ENCODE assay signal across 8 mouse cellular contexts in the genomic region with DNA sequence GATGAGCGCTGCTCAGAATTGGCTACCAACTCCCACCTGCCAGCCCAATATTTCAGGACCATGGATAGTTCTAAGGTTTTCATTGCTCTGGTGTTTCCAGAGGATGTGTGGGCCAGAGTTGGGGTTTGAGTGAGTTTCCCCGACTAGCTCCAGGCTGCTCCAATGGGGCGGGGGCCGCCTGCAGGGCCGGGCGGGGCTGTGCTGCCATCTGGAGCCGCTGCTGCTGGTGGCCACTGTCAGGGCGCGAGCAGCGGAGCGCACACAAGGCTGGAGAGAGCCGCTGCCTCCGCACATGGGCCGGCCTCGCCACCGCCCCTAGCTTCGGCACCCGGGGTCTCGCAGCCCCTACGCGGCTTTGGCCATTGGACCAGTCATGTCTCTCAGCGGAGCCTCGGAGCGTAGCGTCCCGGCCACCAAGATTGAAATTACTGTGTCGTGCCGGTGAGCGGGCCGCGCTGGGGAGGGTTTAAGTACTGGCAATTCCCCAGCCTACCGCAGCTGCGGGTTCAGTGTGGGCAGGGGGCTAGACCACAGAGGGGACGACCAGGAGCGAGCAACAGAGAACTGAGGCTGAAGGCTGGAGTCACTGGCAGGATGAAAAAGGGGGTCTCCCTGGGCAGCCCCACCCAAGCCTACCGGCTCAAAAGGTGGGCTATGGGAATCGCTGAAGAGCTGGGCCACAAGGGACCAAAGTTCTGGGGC. TPM values are rescaled to one million over a fixed set of nuclear protein-coding genes. Genes with fewer than 3 reads are reported as not detected.
DNase-seq lines count a peak whose midpoint lies in the region; ATAC-seq lines count a peak whose summit lies in the region.

A gene (plus strand): TSS at position 207 of the 702 bp plus-strand sequence.

- 2% methylated on average over 37 of the region's 37 CpGs for WGBS in forebrain, embryonic 14.5 days
- 1% methylated on average over 37 of the region's 37 CpGs for WGBS in kidney, embryonic 14.5 days

- H3K9me3 ChIP-seq in forebrain, embryonic 14.5 days (replicated peaks; ENCODE audit: control insufficient read depth, low read length) = no peaks in the 10 kb centered on the region
- H3K9me3 ChIP-seq in kidney, embryonic 14.5 days (ENCODE audit: control insufficient read depth, low read length) = no peaks in the 10 kb centered on the region

- peaks cover 24% of the 10 kb centered on the region for H3K36me3 ChIP-seq in forebrain, embryonic 14.5 days (ENCODE audit: control insufficient read depth, insufficient read depth, low read length)
- no peaks in the 10 kb centered on the region for H3K36me3 ChIP-seq in kidney, embryonic 14.5 days (ENCODE audit: control insufficient read depth, insufficient read depth, low read length)

- H3K4me3 ChIP-seq in forebrain, embryonic 14.5 days (ENCODE audit: low read depth, low read length) = peak within 1 kb of the TSS; percentile 25
- H3K4me3 ChIP-seq in kidney, embryonic 14.5 days (ENCODE audit: low read length) = peak within 1 kb of the TSS; percentile 10

- peak within 1 kb of the TSS; percentile 50 for H3K4me2 ChIP-seq in forebrain, embryonic 14.5 days (ENCODE audit: low read length)
- peak within 1 kb of the TSS; percentile 34 for H3K4me2 ChIP-seq in kidney, embryonic 14.5 days (replicated peaks; ENCODE audit: low read depth, low read length)

- intact Hi-C loops in gastrocnemius, postnatal 36 days (cut with DNase I) = no loop called here

- DNase-seq in layer of hippocampus, adult 18-20 months (ENCODE audit: low spot score in 2 of 2) = peak in 1 of 2 experiments; percentile 35
- DNase-seq in layer of hippocampus, adult 9-10 months (ENCODE audit: low spot score) = no peak
- DNase-seq in forebrain, embryonic 14.5 days (ENCODE audit: low spot score) = peak; percentile 39
- peak; percentile 27 for DNase-seq in lung, postnatal 10 days
- peak; percentile 34 for DNase-seq in right cerebral cortex, postnatal 4 days
- no peak for DNase-seq in gastrocnemius, postnatal 36 days

- 0 out of 2 replicates have a peak, but pooled peaks have one; percentile 16 for ATAC-seq in cerebellum, adult (ENCODE audit: insufficient number of reproducible peaks, low FRiP score, low TSS enrichment)
- ATAC-seq in forebrain, embryonic 14.5 days = peak; percentile 77
- ATAC-seq in kidney, embryonic 14.5 days (ENCODE audit: low FRiP score, low TSS enrichment) = peak; percentile 88

- H3K27ac ChIP-seq in forebrain, embryonic 14.5 days (ENCODE audit: low read depth, low read length) = no peak within 1 kb of the TSS
- H3K27ac ChIP-seq in kidney, embryonic 14.5 days (ENCODE audit: low read depth, low read length) = no peak within 1 kb of the TSS

- peak within 1 kb of the TSS; percentile 46; the same call in 1 of the 2 replicates for H3K9ac ChIP-seq in forebrain, embryonic 14.5 days (ENCODE audit: low read length)
- no peak within 1 kb of the TSS for H3K9ac ChIP-seq in kidney, embryonic 14.5 days (ENCODE audit: low read depth, low read length)

- peaks cover 32% of the 10 kb centered on the region for H3K27me3 ChIP-seq in forebrain, embryonic 14.5 days (replicated peaks; ENCODE audit: control insufficient read depth, insufficient read depth, low read length)
- H3K27me3 ChIP-seq in kidney, embryonic 14.5 days (ENCODE audit: control insufficient read depth, insufficient read depth, low read length) = peaks cover 32% of the 10 kb centered on the region

- H3K4me1 ChIP-seq in forebrain, embryonic 14.5 days (ENCODE audit: control insufficient read depth, insufficient read depth, low read length) = peaks cover 5% of the 10 kb centered on the region; the same call in 1 of the 2 replicates
- peaks cover 11% of the 10 kb centered on the region; the same call in 1 of the 2 replicates for H3K4me1 ChIP-seq in kidney, embryonic 14.5 days (ENCODE audit: control insufficient read depth, insufficient read depth, low read length)

RNA-seq across cellular contexts. Expression of the gene that starts here (rescaled TPM):
- total RNA-seq in layer of hippocampus, adult 18-20 months (2021) = 10 to 100 TPM; 15.9 to 18.5 TPM
- polyA plus RNA-seq in forebrain, embryonic 14.5 days (2014; fragmentation: Nextera tagmentation; extraction: Ambion mirVana) = 0.23 and 0.80 TPM in 2 replicates
- 0.23 TPM in 1 of 2 replicates, not detected in the other for polyA plus RNA-seq in kidney, embryonic 14.5 days (2014; fragmentation: Nextera tagmentation; extraction: Ambion mirVana)
- total RNA-seq in gastrocnemius, postnatal 36 days (2021) = not detected

Comparison
In these comparisons a context has a peak if more than half of its experiments do, and no peak if none do; other contexts are left out.
1. RNA of the gene that starts here (total RNA-seq): 15.9 to 18.5 TPM in layer of hippocampus, adult 18-20 months; not detected in gastrocnemius, postnatal 36 days; every median in the first group is over 10 times any median in the second.
2. Peak in DNase-seq, ATAC-seq, H3K4me3 ChIP-seq, H3K9ac ChIP-seq and H3K4me2 ChIP-seq in forebrain, embryonic 14.5 days; RNA of the gene not detected or under 1 TPM.
3. Peak in ATAC-seq, H3K4me3 ChIP-seq and H3K4me2 ChIP-seq in kidney, embryonic 14.5 days; RNA of the gene not detected or under 1 TPM.
4. DNase-seq: peak in lung, postnatal 10 days (single experiment) and right cerebral cortex, postnatal 4 days (single experiment); none in layer of hippocampus, adult 9-10 months (single experiment) and gastrocnemius, postnatal 36 days (0 of 2).
5. ATAC-seq: peak in every context shown above with its lines; median percentile 88 in kidney, embryonic 14.5 days; 77 in forebrain, embryonic 14.5 days; 16 in cerebellum, adult.